Mouse (Mus musculus): ENCODE data around the gene Tlx2.

DNA sequence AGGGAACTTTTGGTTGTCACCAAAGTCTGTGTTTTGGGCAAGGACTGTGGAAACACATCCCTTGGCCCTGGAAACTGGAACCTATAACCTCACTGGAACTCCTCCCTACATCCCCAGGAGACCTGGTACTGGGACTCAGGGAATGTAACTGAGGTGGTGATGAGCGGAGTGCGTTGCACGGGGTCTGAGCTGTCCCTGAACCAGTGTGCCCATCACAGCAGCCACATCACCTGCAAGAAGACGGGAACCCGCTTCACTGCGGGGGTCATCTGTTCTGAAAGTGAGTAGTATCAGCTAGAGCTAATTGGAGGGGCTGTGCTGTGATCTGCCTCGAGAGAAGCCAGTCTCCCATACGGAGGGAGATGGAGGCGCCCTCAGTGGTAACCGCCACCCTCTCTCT lies 20.7 kb downstream of the Tlx2 start:
- no peak for TF ChIP-seq CTCF (IDR thresholded peaks at IDR 0.05; ENCODE audit: low read depth, low read length)
- TF ChIP-seq POLR2AphosphoS5 (IDR thresholded peaks at IDR 0.05; ENCODE audit: insufficient replicate concordance, low read depth, low read length), result no peak
- no peak for TF ChIP-seq TAL1 (conservative IDR thresholded peaks at IDR 0.05; ENCODE audit: low read depth, low read length)
- TF ChIP-seq GATA1 (IDR thresholded peaks at IDR 0.05; ENCODE audit: borderline replicate concordance, low read length), result no peak
